ENCODE assay signal across 11 mouse cellular contexts in genomic region chr3:109030817-109031216, GRCm38 (mm10). TPM values are rescaled to one million over a fixed set of nuclear protein-coding genes. Genes with fewer than 3 reads are reported as not detected.
DNase-seq lines count a peak whose midpoint lies in the region; ATAC-seq and TF ChIP-seq lines count a peak whose summit lies in the region.
"Had no signal": no experiment of that assay in that cellular context is flagged by ENCODE, and none has a peak within 500 bp of the region (broad histone marks: within the 10 kb centered on the region; RNA-seq: fewer than 3 reads in every experiment).

No protein-coding gene starts in this region.

- H3K4me1 ChIP-seq in heart, embryonic 11.5 days (ENCODE audit: control insufficient read depth, insufficient read depth, low read length) = no peaks in the 10 kb centered on the region; the same call in 1 of the 2 replicates
- 0 out of 2 replicates have a peak, but pooled peaks cover 6% of the 10 kb centered on the region for H3K4me1 ChIP-seq in kidney, postnatal 0 days (replicated peaks; ENCODE audit: insufficient read depth, low read length)
- peaks cover 6% of the 10 kb centered on the region for H3K4me1 ChIP-seq in olfactory bulb, adult 2 months (ENCODE audit: control insufficient read depth, insufficient read depth, low read length)
- H3K4me1 ChIP-seq in forebrain, embryonic 11.5 days (replicated peaks; ENCODE audit: control insufficient read depth, insufficient read depth, low read length) = no peaks in the 10 kb centered on the region

- H3K27me3 ChIP-seq in heart, embryonic 11.5 days (ENCODE audit: control insufficient read depth, insufficient read depth, low read length) = no peaks in the 10 kb centered on the region
- H3K27me3 ChIP-seq in kidney, postnatal 0 days (ENCODE audit: insufficient read depth, low read length) = no peaks in the 10 kb centered on the region
- no peaks in the 10 kb centered on the region for H3K27me3 ChIP-seq in forebrain, embryonic 11.5 days (ENCODE audit: control insufficient read depth, insufficient read depth, low read length)

- H3K4me2 ChIP-seq in heart, embryonic 11.5 days = no peak overlapping the region
- no peak overlapping the region for H3K4me2 ChIP-seq in kidney, postnatal 0 days (ENCODE audit: low read length)
- no peak overlapping the region for H3K4me2 ChIP-seq in forebrain, embryonic 11.5 days (ENCODE audit: low read depth, low read length, severe bottlenecking)

- ATAC-seq in heart, embryonic 11.5 days (replicated peaks; ENCODE audit: insufficient number of reproducible peaks, low FRiP score, low TSS enrichment) = no peak
- no peak for ATAC-seq in kidney, postnatal 0 days (replicated peaks; ENCODE audit: low FRiP score, low read depth)
- ATAC-seq in forebrain, embryonic 11.5 days (replicated peaks; ENCODE audit: low FRiP score) = no peak

- H3K4me3 ChIP-seq in heart, embryonic 11.5 days (ENCODE audit: low read depth, low read length) = no peak overlapping the region
- no peak overlapping the region for H3K4me3 ChIP-seq in gastrocnemius, adult 2 months
- no peak overlapping the region for H3K4me3 ChIP-seq in kidney, postnatal 0 days (replicated peaks; ENCODE audit: low read depth, low read length)
- no peak overlapping the region for H3K4me3 ChIP-seq in olfactory bulb, adult 2 months (ENCODE audit: insufficient read depth, low read depth, low read length)
- H3K4me3 ChIP-seq in forebrain, embryonic 11.5 days (ENCODE audit: low read depth, low read length) = no peak overlapping the region

- no peaks in the 10 kb centered on the region for H3K9me3 ChIP-seq in heart, embryonic 11.5 days (replicated peaks; ENCODE audit: control insufficient read depth, low read length)
- no peaks in the 10 kb centered on the region for H3K9me3 ChIP-seq in kidney, postnatal 0 days (replicated peaks; ENCODE audit: low read length)
- no peaks in the 10 kb centered on the region; the same call in 1 of the 2 replicates for H3K9me3 ChIP-seq in forebrain, embryonic 11.5 days (ENCODE audit: control insufficient read depth, low read length)

- no peak overlapping the region for H3K9ac ChIP-seq in heart, embryonic 11.5 days (ENCODE audit: low read depth, low read length)
- H3K9ac ChIP-seq in kidney, postnatal 0 days (ENCODE audit: low read depth, low read length) = no peak overlapping the region
- no peak overlapping the region for H3K9ac ChIP-seq in forebrain, embryonic 11.5 days (ENCODE audit: low read length)

- DNase-seq in heart, adult 18-20 months = peak; percentile 48 to 72
- DNase-seq in gastrocnemius, adult 2 months = peak; percentile 25
- peak; percentile 57 for DNase-seq in kidney, postnatal 0 days (ENCODE audit: low spot score)
- DNase-seq in spleen, postnatal 10 days (ENCODE audit: low spot score in 2 of 2) = no peak
- DNase-seq in forebrain, embryonic 11.5 days (ENCODE audit: low spot score) = no peak
- no peak for DNase-seq in left cerebral cortex, postnatal 36 days (ENCODE audit: low spot score in 2 of 2)
- DNase-seq: cerebellum, adult 9-11 months; left cerebral cortex, postnatal 4 days had no signal

- TF ChIP-seq CTCF in gastrocnemius, adult 2 months (IDR thresholded peaks at IDR 0.05) = no peak
- no peak for TF ChIP-seq CTCF in kidney, postnatal 0 days (IDR thresholded peaks at IDR 0.05; ENCODE audit: low read depth)
- TF ChIP-seq CTCF in olfactory bulb, adult 2 months (IDR thresholded peaks at IDR 0.05; ENCODE audit: insufficient read depth, low read depth, low read length) = no peak

- no peaks in the 10 kb centered on the region for H3K36me3 ChIP-seq in heart, embryonic 11.5 days (ENCODE audit: control insufficient read depth, insufficient read depth, low read length)
- no peaks in the 10 kb centered on the region for H3K36me3 ChIP-seq in kidney, postnatal 0 days (ENCODE audit: insufficient read depth, low read length)
- H3K36me3 ChIP-seq in forebrain, embryonic 11.5 days (ENCODE audit: control insufficient read depth, insufficient read depth, low read length) = no peaks in the 10 kb centered on the region

- intact Hi-C loops in gastrocnemius, adult 2 months (cut with DNase I) = no loop called here
- intact Hi-C loops in left cerebral cortex, postnatal 36 days (cut with DNase I) = no loop called here

- no peak for TF ChIP-seq POLR2A in olfactory bulb, adult 2 months (IDR thresholded peaks at IDR 0.05; ENCODE audit: insufficient read depth, low read depth, low read length)

- no peak overlapping the region for H3K27ac ChIP-seq in heart, embryonic 11.5 days (ENCODE audit: low read depth, low read length)
- H3K27ac ChIP-seq in gastrocnemius, adult 2 months = peak overlapping the region; percentile 66
- no peak overlapping the region for H3K27ac ChIP-seq in kidney, postnatal 0 days
- peak overlapping the region; percentile 39; the same call in 1 of the 2 replicates for H3K27ac ChIP-seq in olfactory bulb, adult 2 months (ENCODE audit: insufficient read depth, low read depth, low read length)
- H3K27ac ChIP-seq in forebrain, embryonic 11.5 days (ENCODE audit: low read depth, low read length) = no peak overlapping the region

- WGBS in heart, embryonic 11.5 days (ENCODE audit: insufficient replicate concordance) = 60% methylated on average over 6 of the region's 6 CpGs
- 37% methylated on average over 6 of the region's 6 CpGs for WGBS in kidney, postnatal 0 days
- 19% methylated on average over 6 of the region's 6 CpGs for WGBS in olfactory bulb, adult 2 months
- 53% methylated on average over 6 of the region's 6 CpGs for WGBS in forebrain, embryonic 11.5 days

RNA-seq across cellular contexts. Expression of gene Fam102b, which starts 3.4 kb away (rescaled TPM):
- 10 to 100 TPM; 13.0 to 13.8 TPM for total RNA-seq in heart, adult 18-20 months (2021)
- polyA plus RNA-seq in heart, embryonic 11.5 days (2014; fragmentation: Nextera tagmentation; extraction: Ambion mirVana) = 6.7 and 7.9 TPM in 2 replicates
- total RNA-seq in gastrocnemius, adult 2 months (2021) = 1 to 10 TPM; 6.2 to 8.0 TPM
- polyA plus RNA-seq in kidney, postnatal 0 days (2015; fragmentation: Nextera tagmentation; extraction: Ambion mirVana) = 6.1 and 8.1 TPM in 2 replicates
- polyA plus RNA-seq in olfactory bulb, adult 2 months (2012; ENCODE audit: insufficient read depth, insufficient read length, low replicate concordance, missing spikeins) = not detected in 2 replicates
- polyA plus RNA-seq in forebrain, embryonic 11.5 days (2014; fragmentation: Nextera tagmentation; extraction: Ambion mirVana) = 10.1 and 10.7 TPM in 2 replicates
- total RNA-seq in left cerebral cortex, postnatal 36 days (2021) = 10 to 100 TPM; 33.3 to 36.6 TPM

RNA-seq across cellular contexts. Expression of gene Slc25a54, which starts 49.5 kb away (rescaled TPM):
- total RNA-seq in heart, adult 18-20 months (2021) = not detected
- polyA plus RNA-seq in heart, embryonic 11.5 days (2014; fragmentation: Nextera tagmentation; extraction: Ambion mirVana) = not detected in 2 replicates
- not detected for total RNA-seq in gastrocnemius, adult 2 months (2021)
- not detected in 2 replicates for polyA plus RNA-seq in kidney, postnatal 0 days (2015; fragmentation: Nextera tagmentation; extraction: Ambion mirVana)
- not detected in 2 replicates for polyA plus RNA-seq in olfactory bulb, adult 2 months (2012; ENCODE audit: insufficient read depth, insufficient read length, low replicate concordance, missing spikeins)
- polyA plus RNA-seq in forebrain, embryonic 11.5 days (2014; fragmentation: Nextera tagmentation; extraction: Ambion mirVana) = not detected in 2 replicates
- not detected for total RNA-seq in left cerebral cortex, postnatal 36 days (2021)
- total RNA-seq: left cerebral cortex, postnatal 4 days had no signal
- polyA plus RNA-seq: gonadal fat pad, adult 2 months had no signal

Comparison
In these comparisons a context has a peak if more than half of its experiments do, and no peak if none do; other contexts are left out.
1. DNase-seq: peak in heart, adult 18-20 months (2 of 2), gastrocnemius, adult 2 months (single experiment) and kidney, postnatal 0 days (single experiment); none in spleen, postnatal 10 days (0 of 2), forebrain, embryonic 11.5 days (single experiment) and left cerebral cortex, postnatal 36 days (0 of 2).
2. H3K27ac ChIP-seq: peak in gastrocnemius, adult 2 months (single experiment) and olfactory bulb, adult 2 months (single experiment); none in heart, embryonic 11.5 days (single experiment), kidney, postnatal 0 days (single experiment) and forebrain, embryonic 11.5 days (single experiment).